Mouse (Mus musculus) liver, embryonic 14.5 days (tissue): ENCODE measurements around the gene Olfr92.

Experiments
- CTCF ChIP-seq: IDR thresholded peaks from 2 replicates; pipeline ENCODE4 v1.5.1; 2016; ENCODE audit warnings: antibody characterized with exemption, low read depth, control low read depth
- EP300 ChIP-seq: IDR thresholded peaks from 2 replicates; pipeline ENCODE4 v1.6.1; 2016; ENCODE audit warnings: antibody characterized with exemption, low read depth

DNA sequence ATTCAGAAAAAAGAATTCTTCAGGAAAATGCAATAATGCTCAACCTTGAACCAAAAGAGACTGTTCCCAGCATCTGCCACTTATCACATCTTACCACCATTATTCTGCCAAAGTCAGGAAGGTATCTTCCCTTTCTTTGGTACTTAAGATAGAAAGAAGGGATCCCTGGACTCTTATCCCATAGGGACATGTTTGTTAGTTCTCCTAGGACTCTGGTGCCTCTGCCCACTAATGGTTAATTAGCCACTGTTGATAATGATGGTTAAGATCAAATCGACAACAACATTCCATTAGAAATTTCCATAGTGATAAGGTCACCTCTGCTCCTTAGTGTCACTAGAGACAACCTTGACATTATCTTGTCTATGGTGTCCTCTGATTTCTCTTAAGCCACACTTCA, 21.7 kb downstream of the Olfr92 start, which contains the start of gene Olfr91:
- TF ChIP-seq CTCF (no peak), EP300 (no peak)
